Mouse (Mus musculus): ENCODE measurements around the gene Snap91.

The Snap91 gene

GRCm38 (mm10) chr9:86880113-86880972, at the start of gene Snap91:
Gene Snap91 (minus strand): TSS chr9:86880654.
- no peak for DNase-seq

- no peak for DNase-seq
These were observed 46.1 kb upstream of the Snap91 start for GRCm38 (mm10) chr9:86926519-86926918.

GRCm38 (mm10) chr9:86925688-86926087, 45.2 kb upstream of the Snap91 start:
- no peak for DNase-seq

GRCm38 (mm10) chr9:86922430-86922829, 42.0 kb upstream of the Snap91 start:
- DNase-seq, result no peak

- DNase-seq, result no peak
These were observed 36.1 kb upstream of the Snap91 start for GRCm38 (mm10) chr9:86916543-86916942.

- DNase-seq, result no peak
These were observed 19.2 kb upstream of the Snap91 start for GRCm38 (mm10) chr9:86899502-86900199.

- no peak for DNase-seq
These were observed 990 bp downstream of the Snap91 start for GRCm38 (mm10) chr9:86879216-86880112.

GRCm38 (mm10) chr9:86878716-86879115, 1.7 kb downstream of the Snap91 start:
- DNase-seq, result no peak

- DNase-seq, result no peak
These were observed 6.8 kb downstream of the Snap91 start for GRCm38 (mm10) chr9:86873681-86874080.

GRCm38 (mm10) chr9:86869586-86870338, 10.7 kb downstream of the Snap91 start:
- DNase-seq, result no peak

- no peak for DNase-seq
These were observed 22.4 kb downstream of the Snap91 start for GRCm38 (mm10) chr9:86858101-86858500.

- no peak for DNase-seq
These were observed 22.8 kb downstream of the Snap91 start for GRCm38 (mm10) chr9:86857626-86858025.

GRCm38 (mm10) chr9:86852861-86853260, 27.6 kb downstream of the Snap91 start:
- no peak for DNase-seq

- no peak for DNase-seq
These were observed 28.8 kb downstream of the Snap91 start for GRCm38 (mm10) chr9:86851689-86852088.

- no peak for DNase-seq
These were observed 29.8 kb downstream of the Snap91 start for GRCm38 (mm10) chr9:86850452-86851207.

- DNase-seq, result no peak
These were observed 36.6 kb downstream of the Snap91 start for GRCm38 (mm10) chr9:86843747-86844353.

- DNase-seq, result no peak
These were observed 50.7 kb downstream of the Snap91 start for GRCm38 (mm10) chr9:86829792-86830191.

GRCm38 (mm10) chr9:86829034-86829433, 51.4 kb downstream of the Snap91 start:
- no peak for DNase-seq

GRCm38 (mm10) chr9:86819366-86819765, 61.1 kb downstream of the Snap91 start:
- DNase-seq, result no peak

GRCm38 (mm10) chr9:86817673-86818072, 62.8 kb downstream of the Snap91 start:
- DNase-seq, result no peak

- DNase-seq, result no peak
These were observed 66.1 kb downstream of the Snap91 start for GRCm38 (mm10) chr9:86814340-86814739.

Measured in thymus, adult 18-20 months (tissue).